ENCODE assay signal across 8 mouse cellular contexts in the genomic region with DNA sequence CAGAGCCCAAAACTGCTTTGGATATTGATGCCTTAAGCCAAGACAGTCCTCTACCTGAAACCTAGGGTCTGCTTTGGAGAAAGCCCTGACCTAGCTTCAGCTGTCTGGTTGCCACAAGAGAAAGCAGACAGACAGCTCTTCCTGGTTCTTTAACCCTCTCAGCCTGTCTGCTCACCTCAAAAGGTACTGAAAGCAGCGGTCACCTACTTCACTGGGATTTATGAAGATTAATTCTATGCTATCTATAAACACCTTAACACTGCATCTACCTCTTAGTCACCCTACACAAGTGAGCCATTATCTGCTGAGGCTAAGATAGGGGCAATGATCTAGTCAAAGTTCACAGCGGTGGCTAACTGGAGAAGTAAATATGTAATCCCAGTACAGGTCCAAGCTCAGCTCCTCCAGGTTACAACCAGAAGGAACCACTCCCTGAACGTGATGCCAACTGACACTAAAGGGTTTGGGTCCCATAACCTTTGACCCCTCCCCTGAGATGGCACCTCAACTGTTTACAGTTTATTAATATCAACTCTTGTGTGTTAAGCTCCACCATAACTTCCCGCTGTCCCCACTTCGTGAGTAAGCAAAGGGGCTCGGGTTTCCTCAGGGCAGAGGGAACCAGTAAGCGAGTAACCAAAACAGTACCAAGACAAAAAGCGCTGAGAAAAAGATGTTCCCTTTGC. TPM values are rescaled to one million over a fixed set of nuclear protein-coding genes. Genes with fewer than 3 reads are reported as not detected.
A peak's percentile ranks its signal among the peaks of the same experiment; 100 is the strongest.
DNase-seq lines count a peak whose midpoint lies in the region; ATAC-seq and TF ChIP-seq lines count a peak whose summit lies in the region.

No protein-coding gene starts in this region.

- peaks cover 18% of the 10 kb centered on the region; the same call in 1 of the 2 replicates for H3K4me1 ChIP-seq in spleen, adult 2 months (ENCODE audit: control insufficient read depth, insufficient read depth, insufficient read length)
- H3K4me1 ChIP-seq in forebrain, embryonic 13.5 days, result peaks cover 40% of the 10 kb centered on the region
- peaks cover 22% of the 10 kb centered on the region for H3K4me1 ChIP-seq in kidney, embryonic 16.5 days (ENCODE audit: insufficient read depth, low read length)
- peaks cover 39% of the 10 kb centered on the region for H3K4me1 ChIP-seq in midbrain, embryonic 13.5 days (replicated peaks)

- peak overlapping the region; percentile 91 for H3K4me2 ChIP-seq in forebrain, embryonic 13.5 days
- H3K4me2 ChIP-seq in kidney, embryonic 16.5 days (replicated peaks; ENCODE audit: low read depth, low read length), result peak overlapping the region; percentile 58
- H3K4me2 ChIP-seq in midbrain, embryonic 13.5 days (replicated peaks), result peak overlapping the region; percentile 91

- no peaks in the 10 kb centered on the region for H3K9me3 ChIP-seq in forebrain, embryonic 13.5 days (replicated peaks)
- no peaks in the 10 kb centered on the region for H3K9me3 ChIP-seq in kidney, embryonic 16.5 days (ENCODE audit: low read length)
- H3K9me3 ChIP-seq in midbrain, embryonic 13.5 days, result no peaks in the 10 kb centered on the region

- TF ChIP-seq CTCF in spleen, adult 2 months (IDR thresholded peaks at IDR 0.05; ENCODE audit: extremely low read depth, insufficient read depth, insufficient read length, insufficient replicate concordance), result no peak

- H3K9ac ChIP-seq in forebrain, embryonic 13.5 days, result peak overlapping the region; percentile 95
- peak overlapping the region; percentile 88 for H3K9ac ChIP-seq in kidney, embryonic 16.5 days (replicated peaks; ENCODE audit: low read length)
- H3K9ac ChIP-seq in midbrain, embryonic 13.5 days (replicated peaks), result peak overlapping the region; percentile 95

- H3K27ac ChIP-seq in spleen, adult 2 months (ENCODE audit: insufficient read depth, low read length), result peak overlapping the region; percentile 96
- H3K27ac ChIP-seq in forebrain, embryonic 13.5 days, result peak overlapping the region; percentile 97; the same call in 1 of the 2 replicates
- H3K27ac ChIP-seq in kidney, embryonic 16.5 days (ENCODE audit: low read length), result peak overlapping the region; percentile 94
- peak overlapping the region; percentile 97 for H3K27ac ChIP-seq in midbrain, embryonic 13.5 days

- 20% methylated on average over 8 of the region's 8 CpGs for WGBS in spleen, adult 2 months
- 28% methylated on average over 8 of the region's 8 CpGs for WGBS in forebrain, embryonic 13.5 days
- WGBS in kidney, embryonic 16.5 days, result 22% methylated on average over 8 of the region's 8 CpGs
- WGBS in midbrain, embryonic 13.5 days, result 28% methylated on average over 8 of the region's 8 CpGs

- H3K36me3 ChIP-seq in spleen, adult 2 months (ENCODE audit: control insufficient read depth, insufficient read depth, low read length), result peaks cover 14% of the 10 kb centered on the region
- peaks cover 29% of the 10 kb centered on the region for H3K36me3 ChIP-seq in forebrain, embryonic 13.5 days (ENCODE audit: poor library complexity, severe bottlenecking)
- peaks cover 27% of the 10 kb centered on the region for H3K36me3 ChIP-seq in kidney, embryonic 16.5 days (ENCODE audit: insufficient read depth, low read length)
- H3K36me3 ChIP-seq in midbrain, embryonic 13.5 days, result peaks cover 24% of the 10 kb centered on the region

- intact Hi-C loops in left cerebral cortex, postnatal 14 days (cut with DNase I), result no loop called here

- no peak for TF ChIP-seq POLR2A in spleen, adult 2 months (IDR thresholded peaks at IDR 0.05; ENCODE audit: low read depth, low read length)

- DNase-seq in spleen, adult 2 months (ENCODE audit: low read depth in 1 of 2, low spot score in 2 of 2), result no peak
- no peak for DNase-seq in spleen, postnatal 4 days (ENCODE audit: low spot score in 2 of 2)
- no peak for DNase-seq in urinary bladder, adult 18-20 months (ENCODE audit: low spot score in 2 of 2)
- DNase-seq in embryo, embryonic 10 days (ENCODE audit: low spot score), result no peak
- DNase-seq in left cerebral cortex, postnatal 14 days (ENCODE audit: low spot score in 2 of 2), result no peak

- H3K4me3 ChIP-seq in spleen, adult 2 months (ENCODE audit: extremely low read depth, insufficient read depth, insufficient read length), result peak overlapping the region; percentile 81
- peak overlapping the region; percentile 89 for H3K4me3 ChIP-seq in forebrain, embryonic 13.5 days
- H3K4me3 ChIP-seq in kidney, embryonic 16.5 days (ENCODE audit: low read length), result peak overlapping the region; percentile 85
- peak overlapping the region; percentile 74 for H3K4me3 ChIP-seq in midbrain, embryonic 13.5 days (replicated peaks)

- ATAC-seq in forebrain, embryonic 13.5 days, result no peak
- peak; percentile 25 for ATAC-seq in kidney, embryonic 16.5 days (ENCODE audit: low FRiP score, low TSS enrichment)
- ATAC-seq in midbrain, embryonic 13.5 days, result no peak

- no peaks in the 10 kb centered on the region for H3K27me3 ChIP-seq in spleen, adult 2 months (ENCODE audit: control insufficient read depth, insufficient read depth, low read length)
- H3K27me3 ChIP-seq in forebrain, embryonic 13.5 days, result no peaks in the 10 kb centered on the region
- H3K27me3 ChIP-seq in kidney, embryonic 16.5 days (ENCODE audit: insufficient read depth, low read length), result no peaks in the 10 kb centered on the region
- H3K27me3 ChIP-seq in midbrain, embryonic 13.5 days, result no peaks in the 10 kb centered on the region

RNA-seq across cellular contexts. Expression of gene Snrpd3, which starts 1.2 kb away (rescaled TPM):
- polyA plus RNA-seq in spleen, adult 2 months (2012; rRNA removed), result 12.8 and 13.2 TPM in 2 replicates
- polyA plus RNA-seq in forebrain, embryonic 13.5 days (2015; fragmentation: Nextera tagmentation; extraction: Ambion mirVana), result 188 and 198 TPM in 2 replicates
- polyA plus RNA-seq in kidney, embryonic 16.5 days (2015; fragmentation: Nextera tagmentation; extraction: Ambion mirVana), result 156 and 186 TPM in 2 replicates
- polyA plus RNA-seq in midbrain, embryonic 13.5 days (2015; fragmentation: Nextera tagmentation; extraction: Ambion mirVana), result 167 and 178 TPM in 2 replicates
- 10 to 100 TPM; 78.1 to 84.3 TPM for total RNA-seq in left cerebral cortex, postnatal 14 days (2021)

RNA-seq across cellular contexts. Expression of gene Gucd1, which starts 1.6 kb away (rescaled TPM):
- 87.2 and 96.1 TPM in 2 replicates for polyA plus RNA-seq in spleen, adult 2 months (2012; rRNA removed)
- 21.1 and 24.9 TPM in 2 replicates for polyA plus RNA-seq in forebrain, embryonic 13.5 days (2015; fragmentation: Nextera tagmentation; extraction: Ambion mirVana)
- polyA plus RNA-seq in kidney, embryonic 16.5 days (2015; fragmentation: Nextera tagmentation; extraction: Ambion mirVana), result 53.4 and 54.0 TPM in 2 replicates
- polyA plus RNA-seq in midbrain, embryonic 13.5 days (2015; fragmentation: Nextera tagmentation; extraction: Ambion mirVana), result 23.7 and 27.3 TPM in 2 replicates
- 10 to 100 TPM; 20.6 to 23.1 TPM for total RNA-seq in left cerebral cortex, postnatal 14 days (2021)

RNA-seq across cellular contexts. Expression of gene Lrrc75b, which starts 43.9 kb away (rescaled TPM):
- 1.3 and 1.7 TPM in 2 replicates for polyA plus RNA-seq in spleen, adult 2 months (2012; rRNA removed)
- polyA plus RNA-seq in forebrain, embryonic 13.5 days (2015; fragmentation: Nextera tagmentation; extraction: Ambion mirVana), result 10.4 and 11.7 TPM in 2 replicates
- 3.3 and 3.8 TPM in 2 replicates for polyA plus RNA-seq in kidney, embryonic 16.5 days (2015; fragmentation: Nextera tagmentation; extraction: Ambion mirVana)
- 21.4 and 21.8 TPM in 2 replicates for polyA plus RNA-seq in midbrain, embryonic 13.5 days (2015; fragmentation: Nextera tagmentation; extraction: Ambion mirVana)
- 10 to 100 TPM; 10.0 to 11.4 TPM for total RNA-seq in left cerebral cortex, postnatal 14 days (2021)

RNA-seq across cellular contexts. Expression of gene Ggt1, which starts 45.2 kb away (rescaled TPM):
- 15.5 and 19.1 TPM in 2 replicates for polyA plus RNA-seq in spleen, adult 2 months (2012; rRNA removed)
- polyA plus RNA-seq in forebrain, embryonic 13.5 days (2015; fragmentation: Nextera tagmentation; extraction: Ambion mirVana), result 1.1 and 2.3 TPM in 2 replicates
- polyA plus RNA-seq in kidney, embryonic 16.5 days (2015; fragmentation: Nextera tagmentation; extraction: Ambion mirVana), result 244 and 292 TPM in 2 replicates
- polyA plus RNA-seq in midbrain, embryonic 13.5 days (2015; fragmentation: Nextera tagmentation; extraction: Ambion mirVana), result 0.76 and 0.94 TPM in 2 replicates
- total RNA-seq in left cerebral cortex, postnatal 14 days (2021), result 1 to 10 TPM; 1.5 to 1.6 TPM

Comparison
In these comparisons a context has a peak if more than half of its experiments do, and no peak if none do; other contexts are left out.
1. RNA of gene Snrpd3, which starts 1.2 kb away (polyA plus RNA-seq): 188 to 198 TPM in forebrain, embryonic 13.5 days, 167 to 178 TPM in midbrain, embryonic 13.5 days and 156 to 186 TPM in kidney, embryonic 16.5 days; 12.8 to 13.2 TPM in spleen, adult 2 months; every median in the first group is over 10 times any median in the second.
2. Peak in every context shown above with its lines, with median percentiles within 50 percentile points of each other: H3K27ac ChIP-seq, H3K4me3 ChIP-seq, H3K4me2 ChIP-seq and H3K9ac ChIP-seq.